Mouse (Mus musculus): ENCODE results near the gene Syngr3. TPM values are rescaled to one million over a fixed set of nuclear protein-coding genes. Genes with fewer than 3 reads are reported as not detected.
"Not testable (repeated sequence)": the region's sequence is repeated elsewhere in the genome, so short reads cannot be mapped to it uniquely, and the experiment has no call there.

Gene Syngr3
- polyA plus RNA-seq, 1 experiment from 2014 or later, result 4.6 TPM

DNA sequence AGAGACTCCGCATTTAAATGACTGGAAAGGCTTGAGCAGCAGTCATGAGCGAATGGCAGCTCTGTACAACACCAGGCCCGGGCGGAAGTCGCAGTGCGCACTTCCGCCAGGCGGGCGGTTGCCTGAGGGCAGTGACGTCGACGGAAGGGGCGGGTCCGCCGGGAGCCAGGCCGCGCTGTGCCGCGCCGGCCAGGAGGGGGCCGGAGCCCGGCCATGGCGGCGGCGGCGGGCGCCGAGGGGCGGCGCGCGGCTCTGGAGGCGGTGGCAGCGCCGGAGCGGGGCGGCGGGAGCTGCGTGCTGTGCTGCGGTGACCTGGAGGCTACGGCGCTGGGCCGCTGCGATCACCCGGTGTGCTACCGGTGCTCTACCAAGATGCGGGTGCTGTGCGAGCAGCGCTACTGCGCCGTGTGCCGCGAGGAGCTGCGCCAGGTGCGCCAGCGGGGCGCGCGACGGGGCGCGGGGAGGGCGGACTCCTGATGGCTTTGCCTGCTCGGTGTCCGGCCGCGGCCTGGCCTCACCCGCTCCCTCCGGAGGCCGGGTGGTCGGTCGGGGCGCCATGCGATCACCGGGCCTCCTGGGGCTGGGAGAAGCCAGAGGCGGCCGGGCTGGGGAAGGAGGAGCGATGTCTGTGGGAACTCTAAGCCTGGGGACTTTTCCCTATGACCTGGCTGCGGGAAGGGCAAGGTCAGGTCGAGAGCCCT is 20.1 kb downstream of the Syngr3 start, which contains the start of gene Zfp598:
Gene Zfp598, plus strand, starts transcription at position 143 of the 701 bp plus-strand sequence.
- Histone ChIP-seq H3K9ac (peak within 1 kb of the TSS; percentile 96), H3K9me3 (replicated peaks) (no peaks in the 10 kb centered on the region), H3K36me3 (0 out of 2 replicates have a peak, but pooled peaks cover 4% of the 10 kb centered on the region), H3K4me1 (peaks cover 39% of the 10 kb centered on the region), H3K27ac (peak within 1 kb of the TSS; percentile 81), H3K27me3 (no peaks in the 10 kb centered on the region), H3K4me2 (peak within 1 kb of the TSS; percentile 81), H3K4me3 (replicated peaks) (peak within 1 kb of the TSS; percentile 95)
- WGBS, result under 1% methylated on average over 73 of the region's 80 CpGs
- peak; percentile 97 for ATAC-seq (replicated peaks; ENCODE audit: low FRiP score)

DNA sequence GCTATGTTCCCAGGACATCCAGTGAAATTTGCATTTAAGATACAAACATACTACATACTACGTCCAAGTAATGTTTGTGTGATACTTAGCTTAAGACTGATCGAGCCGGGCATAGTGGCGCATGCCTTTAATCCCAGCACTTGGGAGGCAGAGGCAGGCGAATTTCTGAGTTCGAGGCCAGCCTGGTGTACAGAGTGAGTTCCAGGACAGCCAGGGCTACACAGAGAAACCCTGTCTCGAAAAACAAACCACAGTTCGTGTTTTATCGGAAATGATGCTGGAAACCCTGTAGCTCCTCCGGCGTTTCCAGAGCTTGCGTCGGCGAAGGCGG is 20.6 kb downstream of the Syngr3 start:
- H3K4me1 ChIP-seq, result peaks cover 39% of the 10 kb centered on the region
- H3K4me2 ChIP-seq, result peak overlapping the region; percentile 81
- WGBS, result 12% methylated on average over 15 of the region's 15 CpGs
- peak overlapping the region; percentile 96 for H3K9ac ChIP-seq
- not testable (repeated sequence) for H3K9me3 ChIP-seq (replicated peaks); H3K27me3 ChIP-seq; H3K36me3 ChIP-seq
- 0 out of 2 replicates have a peak, but pooled peaks have one; percentile 11 for ATAC-seq (replicated peaks; ENCODE audit: low FRiP score)
- peak overlapping the region; percentile 81 for H3K27ac ChIP-seq
- peak overlapping the region; percentile 95 for H3K4me3 ChIP-seq (replicated peaks)

DNA sequence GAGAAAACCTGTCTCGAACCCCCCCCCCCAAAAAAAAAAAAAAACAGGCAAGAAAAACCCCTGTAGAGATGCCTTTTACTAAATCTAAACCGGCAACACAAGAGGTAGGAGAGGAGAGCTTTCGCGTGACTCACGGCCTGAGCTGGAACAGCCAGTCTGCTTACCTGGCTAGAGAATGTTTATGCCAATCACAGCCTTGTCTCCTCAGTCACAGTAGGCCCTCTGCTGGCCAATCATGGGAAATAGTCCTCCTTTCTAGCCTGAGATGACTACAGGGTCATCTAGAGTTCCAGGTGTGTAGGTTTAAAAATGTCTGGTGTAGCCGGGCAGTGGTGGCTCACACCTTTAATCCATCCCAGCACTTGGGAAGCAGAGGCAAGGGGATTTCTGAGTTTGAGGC is 22.3 kb downstream of the Syngr3 start:
- WGBS, result 29% methylated on average over 6 of the region's 6 CpGs
- Histone ChIP-seq H3K4me2 (no peak overlapping the region), H3K27me3 (0 out of 2 replicates have a peak, but pooled peaks cover 4% of the 10 kb centered on the region), H3K4me1 (peaks cover 31% of the 10 kb centered on the region), H3K36me3 (no peaks in the 10 kb centered on the region), H3K27ac (no peak overlapping the region), H3K9ac (no peak overlapping the region), H3K4me3 (replicated peaks) (no peak overlapping the region), H3K9me3 (replicated peaks) (no peaks in the 10 kb centered on the region)
- no peak for ATAC-seq (replicated peaks; ENCODE audit: low FRiP score)

DNA sequence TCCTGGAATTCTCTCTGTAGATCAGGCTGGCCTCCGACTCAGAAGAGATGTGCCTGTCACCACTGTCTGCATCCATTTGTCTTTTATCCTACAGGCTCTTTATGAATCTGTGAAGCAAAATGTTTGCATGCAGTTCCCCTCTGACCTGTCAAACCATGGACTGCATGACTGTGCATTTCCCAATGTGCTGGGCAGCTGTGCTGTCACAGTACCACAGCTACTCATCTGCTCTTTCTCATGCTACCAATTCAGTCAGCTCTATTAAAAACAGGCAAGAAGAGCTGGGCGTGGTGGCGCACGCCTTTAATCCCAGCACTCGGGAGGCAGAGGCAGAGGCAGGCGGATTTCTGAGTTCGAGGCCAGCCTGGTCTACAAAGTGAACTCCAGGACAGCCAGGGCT is 22.7 kb downstream of the Syngr3 start:
- not testable (repeated sequence) for H3K4me2 ChIP-seq; ATAC-seq (replicated peaks; ENCODE audit: low FRiP score); H3K36me3 ChIP-seq; H3K9me3 ChIP-seq (replicated peaks); H3K27ac ChIP-seq; H3K9ac ChIP-seq; H3K27me3 ChIP-seq; H3K4me3 ChIP-seq (replicated peaks)
- 69% methylated on average over 7 of the region's 7 CpGs for WGBS
- peaks cover 27% of the 10 kb centered on the region for H3K4me1 ChIP-seq

DNA sequence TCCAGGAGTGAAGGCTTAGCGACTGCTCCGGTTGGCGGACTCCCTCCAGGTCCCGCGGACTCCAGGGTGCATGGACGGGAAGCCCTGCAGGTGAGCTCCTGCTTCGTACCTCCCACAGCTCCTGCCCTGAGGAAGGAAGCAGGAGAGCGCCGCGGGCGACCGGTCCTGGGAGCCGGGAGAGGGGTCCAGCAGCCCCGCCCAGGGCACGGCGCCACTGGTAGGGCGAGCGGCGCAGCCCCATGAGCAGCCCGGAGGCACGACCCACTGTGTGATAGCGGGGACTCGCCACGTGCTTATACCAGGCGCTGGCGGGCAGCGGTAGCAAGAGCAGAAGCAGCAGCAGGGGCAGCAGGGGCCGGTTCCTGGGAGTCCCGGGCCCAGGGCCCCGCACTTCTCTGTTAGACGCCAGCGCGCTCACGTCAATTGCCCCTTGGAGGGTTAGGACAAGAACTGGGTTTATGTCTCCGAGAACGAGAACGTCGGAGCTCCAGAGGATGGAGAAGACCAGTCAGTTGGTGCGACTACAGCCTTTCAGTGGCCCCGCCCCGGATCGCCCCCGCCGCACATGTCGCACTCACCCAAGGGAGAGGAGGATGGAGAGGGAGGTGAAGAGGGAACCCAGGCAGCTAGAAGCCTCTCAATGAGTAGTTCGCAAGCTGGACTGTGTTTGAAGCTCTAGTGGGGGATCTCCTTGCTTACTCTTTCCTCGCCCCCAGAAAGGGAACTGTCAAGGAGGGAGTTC is 31.6 kb downstream of the Syngr3 start, which contains the start of gene Npw:
Gene Npw, minus strand, starts transcription at position 441 of the 742 bp plus-strand sequence.
- Histone ChIP-seq H3K4me3 (replicated peaks) (peak within 1 kb of the TSS; percentile 46), H3K9me3 (replicated peaks) (no peaks in the 10 kb centered on the region), H3K27me3 (peaks cover 49% of the 10 kb centered on the region), H3K4me1 (peaks cover 19% of the 10 kb centered on the region), H3K9ac (peak within 1 kb of the TSS; percentile 42), H3K27ac (no peak within 1 kb of the TSS), H3K36me3 (no peaks in the 10 kb centered on the region), H3K4me2 (peak within 1 kb of the TSS; percentile 89)
- peak; percentile 60; the same call in 1 of the 2 replicates for ATAC-seq (replicated peaks; ENCODE audit: low FRiP score)
- WGBS, result 2% methylated on average over 47 of the region's 47 CpGs

DNA sequence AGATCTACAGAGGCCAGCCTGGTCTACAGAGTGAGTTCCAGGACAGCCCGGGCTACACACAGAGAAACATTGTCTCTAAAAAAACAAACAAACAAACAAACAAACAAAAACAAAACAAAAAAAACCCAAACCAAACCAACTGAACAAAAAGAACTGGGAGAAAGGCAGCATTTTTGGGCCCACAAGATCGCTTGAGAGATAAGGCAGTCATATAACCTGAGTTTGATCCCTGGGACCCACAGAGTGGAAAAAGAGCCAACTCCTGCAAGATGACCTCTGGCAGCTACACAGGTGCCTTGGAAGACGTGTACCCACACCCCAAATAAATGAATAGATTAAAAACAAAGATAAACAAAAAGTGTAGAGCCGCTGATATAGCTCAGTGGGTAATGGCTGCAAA is 34.8 kb downstream of the Syngr3 start:
- Histone ChIP-seq H3K9ac (no peak overlapping the region), H3K4me2 (no peak overlapping the region), H3K4me1 (peaks cover 28% of the 10 kb centered on the region), H3K27ac (no peak overlapping the region), H3K36me3 (no peaks in the 10 kb centered on the region), H3K27me3 (peaks cover 52% of the 10 kb centered on the region), H3K4me3 (replicated peaks) (no peak overlapping the region), H3K9me3 (replicated peaks) (no peaks in the 10 kb centered on the region)
- no peak for ATAC-seq (replicated peaks; ENCODE audit: low FRiP score)
- 67% methylated on average over 4 of the region's 4 CpGs for WGBS

DNA sequence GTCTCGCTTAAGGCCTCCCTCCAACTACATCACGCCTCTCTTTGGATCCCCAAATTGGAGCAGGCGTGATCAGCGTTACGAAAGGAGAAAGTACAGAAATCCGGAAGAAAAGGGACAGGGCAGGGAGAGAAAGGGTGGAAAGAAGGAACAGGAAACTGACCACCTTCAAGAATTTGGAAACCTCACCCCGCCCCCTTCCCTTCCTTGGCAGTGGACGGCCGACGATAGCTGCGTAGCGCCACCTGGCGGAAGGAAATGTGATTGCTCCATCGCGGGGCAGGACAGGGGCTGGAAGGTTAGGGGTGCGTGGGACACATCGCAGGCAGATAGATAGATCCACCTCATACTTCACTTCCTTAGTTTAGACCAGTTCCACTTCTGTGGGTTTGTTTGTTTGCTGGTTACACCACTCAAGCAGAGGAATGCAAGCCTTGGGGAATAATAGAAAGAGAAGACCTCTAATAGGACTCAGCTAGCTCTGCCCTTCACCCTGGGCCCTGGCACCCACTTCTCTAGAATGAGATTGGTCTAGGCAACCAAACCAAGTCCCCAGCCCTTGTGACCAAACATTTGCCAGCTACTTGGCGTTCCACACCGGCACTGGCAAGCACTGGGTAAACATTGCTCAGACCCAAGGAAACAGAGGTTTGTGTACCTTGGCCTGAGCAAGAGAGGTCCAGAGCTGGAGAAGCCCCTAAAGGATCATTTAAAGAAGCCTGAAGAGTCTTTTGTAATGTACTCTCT is 35.6 kb downstream of the Syngr3 start:
- 0 out of 2 replicates have a peak, but pooled peaks have one; percentile 15 for ATAC-seq (replicated peaks; ENCODE audit: low FRiP score)
- Histone ChIP-seq H3K36me3 (no peaks in the 10 kb centered on the region), H3K4me2 (peak overlapping the region; percentile 67), H3K9ac (peak overlapping the region; percentile 25; the same call in 1 of the 2 replicates), H3K27ac (no peak overlapping the region), H3K4me3 (replicated peaks) (peak overlapping the region; percentile 38), H3K4me1 (peaks cover 36% of the 10 kb centered on the region), H3K9me3 (replicated peaks) (no peaks in the 10 kb centered on the region), H3K27me3 (peaks cover 43% of the 10 kb centered on the region)
- WGBS, result 5% methylated on average over 19 of the region's 19 CpGs

DNA sequence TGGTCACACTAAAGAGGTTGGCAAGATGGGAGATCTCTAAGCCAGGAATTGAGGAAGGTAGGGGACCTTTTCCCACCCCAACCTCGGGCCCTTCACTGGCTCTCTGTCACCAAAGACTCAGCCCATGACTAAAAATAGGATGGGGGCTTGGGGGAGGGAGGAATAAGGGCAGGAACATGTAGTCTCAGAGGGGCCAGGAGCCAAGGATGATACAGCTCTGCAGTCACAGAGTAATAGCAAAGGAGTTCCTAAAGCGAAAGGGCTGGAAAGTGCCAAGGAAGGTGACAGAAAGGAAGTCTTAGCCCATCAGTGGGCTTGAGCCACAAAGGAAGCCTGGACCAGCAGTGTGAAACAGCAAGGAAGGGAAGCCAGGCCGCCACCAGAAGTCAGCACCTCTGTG is 37.9 kb downstream of the Syngr3 start:
- Histone ChIP-seq H3K27me3 (peaks cover 20% of the 10 kb centered on the region), H3K36me3 (no peaks in the 10 kb centered on the region), H3K9me3 (replicated peaks) (no peaks in the 10 kb centered on the region), H3K27ac (no peak overlapping the region), H3K4me1 (peaks cover 36% of the 10 kb centered on the region), H3K4me2 (no peak overlapping the region), H3K4me3 (replicated peaks) (no peak overlapping the region), H3K9ac (0 out of 2 replicates have a peak overlapping the region, but pooled peaks have one; percentile 3)
- ATAC-seq (replicated peaks; ENCODE audit: low FRiP score), result no peak
- WGBS, result 65% methylated on average over 3 of the region's 3 CpGs

DNA sequence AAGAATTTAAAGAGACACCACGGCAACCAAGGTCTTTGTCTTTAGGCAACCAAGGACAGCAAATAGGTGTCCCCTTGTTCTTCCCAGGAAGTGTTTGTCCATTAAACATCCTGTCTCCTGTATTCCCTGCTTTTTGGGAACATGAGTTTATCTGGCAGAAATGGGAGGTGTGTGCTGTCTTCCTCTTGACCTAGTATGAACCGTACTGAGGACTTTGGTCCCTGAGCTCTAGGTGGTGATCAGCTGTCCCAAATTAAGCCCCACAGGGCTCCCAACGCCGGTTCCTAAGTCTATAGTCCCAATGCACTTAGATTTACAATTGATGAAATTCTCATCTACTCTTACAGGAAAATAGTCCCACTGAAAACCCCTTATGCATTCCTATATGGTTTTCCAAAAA is 39.0 kb downstream of the Syngr3 start:
- ATAC-seq (replicated peaks; ENCODE audit: low FRiP score), result no peak
- peaks cover 12% of the 10 kb centered on the region for H3K27me3 ChIP-seq
- H3K9ac ChIP-seq, result no peak overlapping the region
- H3K4me2 ChIP-seq, result peak overlapping the region; percentile 99
- H3K9me3 ChIP-seq (replicated peaks), result no peaks in the 10 kb centered on the region
- peaks cover 38% of the 10 kb centered on the region for H3K4me1 ChIP-seq
- WGBS, result 78% methylated on average over 4 of the region's 4 CpGs
- H3K4me3 ChIP-seq (replicated peaks), result no peak overlapping the region; the same call in 1 of the 2 replicates
- H3K27ac ChIP-seq, result 0 out of 2 replicates have a peak overlapping the region, but pooled peaks have one; percentile 84
- no peaks in the 10 kb centered on the region for H3K36me3 ChIP-seq

DNA sequence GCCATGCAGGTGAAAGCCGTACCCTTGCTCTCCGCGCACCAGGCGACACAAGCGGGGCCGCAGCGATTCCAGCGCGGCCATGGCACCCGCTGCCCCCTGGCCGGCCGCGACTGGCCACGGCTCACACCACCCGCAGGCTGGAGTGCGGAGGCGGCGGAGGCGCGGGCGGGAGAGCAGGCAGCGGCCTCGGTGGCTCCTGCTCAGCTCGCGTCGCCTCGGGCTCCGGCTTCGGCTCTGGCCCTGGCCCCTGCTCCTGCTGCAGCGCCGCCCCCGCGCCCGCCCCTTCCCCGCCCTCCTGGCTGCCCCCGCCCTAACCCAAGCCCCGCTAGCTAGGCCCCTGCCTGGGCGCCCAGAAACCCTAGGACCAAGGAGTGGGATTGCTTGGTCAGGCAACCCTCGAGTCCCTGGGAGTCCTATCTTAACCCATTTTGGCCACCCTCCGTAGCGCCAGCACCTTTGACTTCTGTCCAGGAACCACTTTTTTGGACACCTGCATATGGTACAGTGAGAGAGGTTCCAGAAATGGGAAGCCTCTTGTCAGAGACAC is 39.6 kb downstream of the Syngr3 start, which contains the start of gene Slc9a3r2:
Gene Slc9a3r2, minus strand, starts transcription at position 258 of the 547 bp plus-strand sequence.
- Histone ChIP-seq H3K4me2 (peak within 1 kb of the TSS; percentile 99), H3K27ac (peak within 1 kb of the TSS; percentile 84), H3K4me3 (replicated peaks) (peak within 1 kb of the TSS; percentile 87), H3K4me1 (peaks cover 45% of the 10 kb centered on the region), H3K36me3 (no peaks in the 10 kb centered on the region), H3K9me3 (replicated peaks) (no peaks in the 10 kb centered on the region), H3K9ac (peak within 1 kb of the TSS; percentile 89), H3K27me3 (peaks cover 12% of the 10 kb centered on the region)
- ATAC-seq (replicated peaks; ENCODE audit: low FRiP score), result peak; percentile 76
- WGBS, result 1% methylated on average over 41 of the region's 41 CpGs

DNA sequence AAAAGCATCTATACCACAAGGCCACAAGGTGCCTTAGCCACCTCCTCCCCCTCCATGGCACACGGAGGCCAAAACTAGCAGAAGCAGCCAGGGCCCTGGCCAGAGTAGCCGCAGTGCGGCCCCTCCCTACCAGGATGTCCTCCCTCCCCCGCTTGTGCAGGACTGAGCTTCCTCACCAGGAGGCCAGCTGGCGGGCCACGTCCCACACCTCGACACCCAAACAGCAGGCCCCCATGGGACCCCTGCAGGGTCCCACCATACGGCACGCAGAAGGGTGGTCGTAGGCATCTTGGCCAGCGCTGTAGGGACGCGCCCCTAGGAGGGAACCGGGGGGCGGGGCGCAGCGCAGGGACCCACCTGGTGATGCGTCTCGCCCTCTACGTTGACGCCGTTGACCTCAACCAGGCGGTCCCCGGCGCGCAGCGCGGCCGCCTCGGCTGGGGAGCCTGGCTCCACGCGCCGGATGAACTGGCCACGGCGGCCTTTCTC is 40.1 kb downstream of the Syngr3 start:
- H3K4me3 ChIP-seq (replicated peaks), result peak overlapping the region; percentile 87
- ATAC-seq (replicated peaks; ENCODE audit: low FRiP score), result peak; percentile 40
- no peaks in the 10 kb centered on the region for H3K9me3 ChIP-seq (replicated peaks)
- H3K27me3 ChIP-seq, result peaks cover 12% of the 10 kb centered on the region
- under 1% methylated on average over 34 of the region's 35 CpGs for WGBS
- peak overlapping the region; percentile 99 for H3K4me2 ChIP-seq
- H3K27ac ChIP-seq, result peak overlapping the region; percentile 84
- H3K4me1 ChIP-seq, result peaks cover 50% of the 10 kb centered on the region
- H3K36me3 ChIP-seq, result no peaks in the 10 kb centered on the region
- peak overlapping the region; percentile 89 for H3K9ac ChIP-seq
